Mouse (Mus musculus) neural tube, embryonic 10.5 days (tissue): ENCODE measurements around the gene Ms4a2.

ENCODE experiments used
- DNase-seq: peaks from one replicate; pipeline ENCODE4 v3.0.0-alpha.2; 2017; ENCODE audit warnings: low spot score; ENCODE audit errors: extremely low spot score

The Ms4a2 gene

DNA sequence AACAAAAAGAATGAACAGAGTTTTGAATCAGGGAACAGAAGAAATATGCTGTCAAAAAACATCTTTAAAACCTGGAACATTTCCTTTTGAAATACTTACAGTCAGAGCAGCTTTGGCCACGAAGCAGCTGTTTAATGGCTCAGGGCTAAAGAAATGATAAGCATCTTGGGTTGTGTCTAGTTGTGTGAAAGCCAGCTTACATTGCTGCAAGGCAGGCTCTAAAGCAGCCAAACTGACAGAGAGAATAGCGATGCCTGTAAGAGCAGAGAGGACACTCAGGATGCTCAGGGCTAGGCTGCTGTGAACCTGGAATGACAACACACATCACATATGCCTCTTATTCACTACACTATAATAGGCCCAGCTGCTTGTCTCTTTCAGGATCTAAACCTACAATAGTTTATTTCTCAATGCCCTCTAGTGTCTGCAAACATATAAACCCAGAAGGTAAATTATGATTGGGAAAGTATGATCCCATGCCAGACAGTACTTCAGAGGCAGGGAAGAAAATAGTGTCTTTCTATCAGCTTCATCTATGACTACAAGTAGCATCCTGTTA is 33.5 kb downstream of the Ms4a2 start:
- no peak for DNase-seq

- no peak for DNase-seq
Observed at GRCm38 (mm10) chr19:11589205-11589604, 34.3 kb downstream of the Ms4a2 start.

DNA sequence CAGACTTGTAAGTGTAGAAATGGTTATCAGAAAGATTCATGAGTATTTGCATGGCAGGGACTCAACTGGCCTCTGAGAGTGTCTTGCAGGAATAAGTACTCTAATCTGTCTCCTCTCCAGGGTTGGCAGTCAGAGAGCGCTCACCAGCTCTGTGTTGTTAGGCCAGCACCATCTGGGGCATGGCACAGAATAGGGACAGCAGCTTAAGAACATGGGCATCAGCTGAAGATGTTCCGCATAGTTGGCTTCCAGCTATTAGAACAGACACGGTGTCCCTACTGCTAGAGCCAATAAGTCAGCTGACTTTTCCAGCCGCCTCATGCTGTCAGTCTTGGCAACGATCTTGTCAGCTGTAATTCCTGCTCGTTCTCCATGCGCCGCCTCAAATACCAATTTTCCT is 48.6 kb downstream of the Ms4a2 start:
- no peak for DNase-seq
